In the genomic region with DNA sequence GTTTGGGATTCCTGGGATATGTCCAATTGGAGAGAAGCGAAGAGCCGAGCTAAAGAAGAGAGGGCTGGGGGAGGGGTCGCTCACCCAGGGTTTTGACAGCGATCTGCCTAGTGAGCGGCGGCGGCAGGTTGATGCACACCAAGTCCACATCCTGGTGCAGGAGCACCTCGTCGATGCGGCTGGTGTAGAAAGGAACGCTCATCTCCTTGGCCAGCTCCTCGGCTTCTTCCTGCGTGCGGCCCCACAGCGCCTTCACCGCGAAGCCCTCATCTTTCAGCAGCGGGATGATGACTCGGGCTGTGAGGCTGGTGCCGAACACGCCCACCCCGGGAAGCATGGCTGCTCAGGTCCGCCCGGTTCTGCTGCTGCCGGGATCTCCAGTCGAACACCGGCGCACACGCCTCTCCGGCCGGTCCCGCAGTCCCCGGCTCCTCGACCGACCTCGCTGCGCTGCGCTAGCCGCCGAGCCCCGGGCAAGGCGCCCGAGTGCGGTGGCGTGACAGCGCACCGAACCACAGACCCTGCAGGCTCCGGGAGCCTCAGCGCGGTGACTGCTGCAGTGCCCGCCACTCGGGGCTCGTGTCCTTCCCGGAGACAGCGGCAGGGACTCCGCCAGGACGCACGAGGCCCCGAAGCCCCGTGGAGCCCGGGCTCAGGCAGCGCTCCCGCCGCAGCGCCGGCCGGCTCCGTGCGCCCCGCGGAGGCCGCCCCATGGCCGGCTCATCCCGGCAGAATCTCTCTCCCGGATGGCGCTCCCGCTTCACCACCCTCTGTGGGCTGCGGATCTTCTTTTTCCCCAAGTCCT, we compare ENCODE assay signal across 8 mouse cellular contexts. TPM values are rescaled to one million over a fixed set of nuclear protein-coding genes. Genes with fewer than 3 reads are reported as not detected.
DNase-seq lines count a peak whose midpoint lies in the region; ATAC-seq and TF ChIP-seq lines count a peak whose summit lies in the region.

No protein-coding gene starts in this region.

- TF ChIP-seq CTCF in hindbrain, postnatal 0 days (IDR thresholded peaks at IDR 0.05; ENCODE audit: low read depth) = no peak

- peak; percentile 28 for DNase-seq in ovary, postnatal 14 days (ENCODE audit: low spot score)
- DNase-seq in ovary, adult 18-20 months (ENCODE audit: low spot score) = no peak
- peak; percentile 64 for DNase-seq in brain, adult 2 months (ENCODE audit: low read depth, low spot score)
- DNase-seq in hindbrain, postnatal 0 days (ENCODE audit: low spot score) = peak; percentile 58
- DNase-seq in liver, embryonic 11.5 days (ENCODE audit: low spot score) = peak; percentile 60
- peak; percentile 31 to 47 for DNase-seq in urinary bladder, postnatal 36 days (ENCODE audit: low spot score in 2 of 2)

- H3K4me3 ChIP-seq in forebrain, embryonic 16.5 days (replicated peaks; ENCODE audit: low read length) = peak overlapping the region; percentile 68
- peak overlapping the region; percentile 81 for H3K4me3 ChIP-seq in hindbrain, postnatal 0 days (ENCODE audit: low read length)
- peak overlapping the region; percentile 72 for H3K4me3 ChIP-seq in liver, embryonic 11.5 days (ENCODE audit: low read depth, low read length)
- H3K4me3 ChIP-seq in neural tube, embryonic 13.5 days = peak overlapping the region; percentile 85

- H3K36me3 ChIP-seq in forebrain, embryonic 16.5 days (ENCODE audit: control insufficient read depth, insufficient read depth) = no peaks in the 10 kb centered on the region
- H3K36me3 ChIP-seq in hindbrain, postnatal 0 days (ENCODE audit: insufficient read depth, low read length) = no peaks in the 10 kb centered on the region
- no peaks in the 10 kb centered on the region for H3K36me3 ChIP-seq in liver, embryonic 11.5 days (ENCODE audit: control insufficient read depth, insufficient read depth, low read length)
- no peaks in the 10 kb centered on the region for H3K36me3 ChIP-seq in neural tube, embryonic 13.5 days

- H3K27me3 ChIP-seq in forebrain, embryonic 16.5 days (replicated peaks; ENCODE audit: control insufficient read depth, insufficient read depth, low read length) = 0 out of 2 replicates have a peak, but pooled peaks cover 2% of the 10 kb centered on the region
- H3K27me3 ChIP-seq in hindbrain, postnatal 0 days (ENCODE audit: insufficient read depth, low read length) = no peaks in the 10 kb centered on the region
- peaks cover 27% of the 10 kb centered on the region for H3K27me3 ChIP-seq in liver, embryonic 11.5 days (replicated peaks; ENCODE audit: control insufficient read depth, insufficient read depth, low read length)
- peaks cover 26% of the 10 kb centered on the region for H3K27me3 ChIP-seq in neural tube, embryonic 13.5 days

- peak; percentile 54 for ATAC-seq in forebrain, embryonic 16.5 days
- peak; percentile 24 for ATAC-seq in hindbrain, postnatal 0 days
- peak; percentile 51 for ATAC-seq in liver, embryonic 11.5 days (replicated peaks; ENCODE audit: low FRiP score)
- ATAC-seq in neural tube, embryonic 13.5 days (ENCODE audit: low read depth) = peak; percentile 61

- no peaks in the 10 kb centered on the region for H3K9me3 ChIP-seq in forebrain, embryonic 16.5 days (ENCODE audit: control insufficient read depth, low read length)
- no peaks in the 10 kb centered on the region for H3K9me3 ChIP-seq in hindbrain, postnatal 0 days (ENCODE audit: low read length)
- no peaks in the 10 kb centered on the region for H3K9me3 ChIP-seq in liver, embryonic 11.5 days (ENCODE audit: control insufficient read depth, low read length)
- no peaks in the 10 kb centered on the region for H3K9me3 ChIP-seq in neural tube, embryonic 13.5 days

- peak overlapping the region; percentile 81 for H3K9ac ChIP-seq in forebrain, embryonic 16.5 days (replicated peaks; ENCODE audit: low read depth, low read length)
- peak overlapping the region; percentile 81 for H3K9ac ChIP-seq in hindbrain, postnatal 0 days (replicated peaks; ENCODE audit: low read length)
- peak overlapping the region; percentile 66 for H3K9ac ChIP-seq in liver, embryonic 11.5 days (ENCODE audit: low read depth, low read length)
- peak overlapping the region; percentile 92 for H3K9ac ChIP-seq in neural tube, embryonic 13.5 days

- H3K4me2 ChIP-seq in forebrain, embryonic 16.5 days (ENCODE audit: low read length) = peak overlapping the region; percentile 86
- H3K4me2 ChIP-seq in hindbrain, postnatal 0 days (ENCODE audit: low read depth, low read length) = peak overlapping the region; percentile 86
- peak overlapping the region; percentile 100 for H3K4me2 ChIP-seq in liver, embryonic 11.5 days
- peak overlapping the region; percentile 68 for H3K4me2 ChIP-seq in neural tube, embryonic 13.5 days

- H3K4me1 ChIP-seq in forebrain, embryonic 16.5 days (replicated peaks; ENCODE audit: control insufficient read depth, insufficient read depth, low read length) = peaks cover 39% of the 10 kb centered on the region
- H3K4me1 ChIP-seq in hindbrain, postnatal 0 days (ENCODE audit: insufficient read depth, low read length) = peaks cover 13% of the 10 kb centered on the region
- peaks cover 31% of the 10 kb centered on the region for H3K4me1 ChIP-seq in liver, embryonic 11.5 days (replicated peaks; ENCODE audit: control insufficient read depth, insufficient read depth, low read length)
- H3K4me1 ChIP-seq in neural tube, embryonic 13.5 days (replicated peaks) = peaks cover 46% of the 10 kb centered on the region

- peak overlapping the region; percentile 90 for H3K27ac ChIP-seq in forebrain, embryonic 16.5 days (ENCODE audit: low read length)
- H3K27ac ChIP-seq in hindbrain, postnatal 0 days = peak overlapping the region; percentile 88
- peak overlapping the region; percentile 28; the same call in 1 of the 2 replicates for H3K27ac ChIP-seq in liver, embryonic 11.5 days (ENCODE audit: low read depth, low read length)
- peak overlapping the region; percentile 94 for H3K27ac ChIP-seq in neural tube, embryonic 13.5 days (replicated peaks)

- under 1% methylated on average over 78 of the region's 78 CpGs for WGBS in forebrain, embryonic 16.5 days
- under 1% methylated on average over 77 of the region's 78 CpGs for WGBS in hindbrain, postnatal 0 days
- under 1% methylated on average over 78 of the region's 78 CpGs for WGBS in liver, embryonic 11.5 days
- under 1% methylated on average over 78 of the region's 78 CpGs for WGBS in neural tube, embryonic 13.5 days

RNA-seq across cellular contexts. Expression of a gene that starts 0.6 kb away (rescaled TPM):
- 2.1 and 2.3 TPM in 2 replicates for polyA plus RNA-seq in forebrain, embryonic 16.5 days (2015; fragmentation: Nextera tagmentation; extraction: Ambion mirVana)
- 26.3 and 26.9 TPM in 2 replicates for total RNA-seq in hindbrain, postnatal 0 days (2014; rRNA removed)
- 2.6 and 2.7 TPM in 2 replicates for polyA plus RNA-seq in hindbrain, postnatal 0 days (2015; fragmentation: Nextera tagmentation; extraction: Ambion mirVana)
- polyA plus RNA-seq in liver, embryonic 11.5 days (2014; fragmentation: Nextera tagmentation; extraction: Ambion mirVana) = 0.37 and 0.42 TPM in 2 replicates
- polyA plus RNA-seq in neural tube, embryonic 13.5 days (2015; fragmentation: Nextera tagmentation; extraction: Ambion mirVana) = 1.8 and 2.0 TPM in 2 replicates

Comparison
In these comparisons a context has a peak if more than half of its experiments do, and no peak if none do; other contexts are left out.
1. H3K27ac ChIP-seq: peak in every context shown above with its lines; median percentile 94 in neural tube, embryonic 13.5 days; 90 in forebrain, embryonic 16.5 days; 88 in hindbrain, postnatal 0 days; 28 in liver, embryonic 11.5 days.